Comparison of ENCODE assay signal across 8 mouse cellular contexts in the genomic region with DNA sequence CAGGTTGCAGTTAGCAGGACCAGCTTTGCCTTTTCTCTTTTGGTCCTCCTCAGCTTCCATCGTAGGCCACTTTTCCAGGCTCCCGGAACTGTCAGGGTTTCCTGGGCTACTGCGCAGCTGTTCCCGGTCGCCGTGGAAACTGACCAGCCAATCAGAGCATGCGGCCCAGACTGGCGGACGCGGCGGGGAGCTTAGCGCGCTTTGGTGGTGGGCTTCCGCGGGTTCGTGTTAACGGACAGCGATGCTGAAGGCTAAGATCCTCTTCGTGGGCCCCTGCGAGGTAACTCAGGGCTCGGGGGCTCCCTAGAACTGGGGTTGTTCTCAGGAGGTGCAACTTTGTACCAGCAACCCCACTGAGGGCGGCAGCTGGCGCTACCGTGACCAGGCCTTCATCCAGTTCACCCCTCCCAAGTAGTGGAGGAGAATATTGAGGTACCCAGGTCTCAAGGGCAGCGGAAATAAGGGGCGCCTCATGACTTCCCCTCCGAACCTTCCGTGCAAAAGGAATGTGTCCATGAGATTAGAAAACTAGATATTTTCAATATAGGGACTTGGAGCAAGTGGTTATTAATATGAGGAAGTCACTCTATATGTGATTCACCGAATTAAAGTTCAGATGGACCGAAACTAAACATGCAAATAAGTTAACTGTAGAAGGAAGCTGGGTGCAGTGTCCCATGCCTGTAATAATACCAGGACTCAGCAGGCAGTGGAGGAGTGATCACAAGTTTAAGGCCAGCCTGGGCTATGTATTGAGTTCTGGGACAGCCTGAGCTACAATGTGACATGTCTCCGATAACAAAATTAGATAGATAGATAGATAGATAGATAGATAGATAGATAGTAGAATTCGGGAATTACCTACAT. TPM values are rescaled to one million over a fixed set of nuclear protein-coding genes. Genes with fewer than 3 reads are reported as not detected.
DNase-seq lines count a peak whose midpoint lies in the region; ATAC-seq and TF ChIP-seq lines count a peak whose summit lies in the region.

TSS of gene Ift22 (plus strand) at position 160 of the 867 bp plus-strand sequence.

- 9% methylated on average over 32 of the region's 32 CpGs for WGBS in embryonic facial prominence, embryonic 14.5 days
- WGBS in heart, embryonic 11.5 days (ENCODE audit: insufficient replicate concordance): 9% methylated on average over 32 of the region's 32 CpGs
- 9% methylated on average over 32 of the region's 32 CpGs for WGBS in kidney, embryonic 16.5 days
- WGBS in liver, adult 2 months: 9% methylated on average over 32 of the region's 32 CpGs

- no peak within 1 kb of the TSS for H3K27ac ChIP-seq in embryonic facial prominence, embryonic 14.5 days (replicated peaks; ENCODE audit: low read depth, low read length)
- H3K27ac ChIP-seq in heart, embryonic 11.5 days (ENCODE audit: low read depth, low read length): no peak within 1 kb of the TSS
- peak within 1 kb of the TSS; percentile 24; the same call in 1 of the 2 replicates for H3K27ac ChIP-seq in kidney, embryonic 16.5 days (ENCODE audit: low read length)
- H3K27ac ChIP-seq in liver, adult 2 months (replicated peaks; ENCODE audit: insufficient read depth, low read depth, low read length): no peak within 1 kb of the TSS

- H3K27me3 ChIP-seq in embryonic facial prominence, embryonic 14.5 days (replicated peaks; ENCODE audit: control insufficient read depth, insufficient read depth, low read length): no peaks in the 10 kb centered on the region
- H3K27me3 ChIP-seq in heart, embryonic 11.5 days (ENCODE audit: control insufficient read depth, insufficient read depth, low read length): no peaks in the 10 kb centered on the region
- no peaks in the 10 kb centered on the region for H3K27me3 ChIP-seq in kidney, embryonic 16.5 days (ENCODE audit: insufficient read depth, low read length)
- H3K27me3 ChIP-seq in liver, adult 2 months (ENCODE audit: control insufficient read depth, insufficient read depth, low read length): no peaks in the 10 kb centered on the region
- H3K27me3 ChIP-seq in myocyte (ENCODE audit: control insufficient read depth, insufficient read depth, insufficient read length): no peaks in the 10 kb centered on the region
- H3K27me3 ChIP-seq in splenic B cell, adult 2 months (ENCODE audit: control insufficient read depth, insufficient read depth, low read length, poor library complexity, severe bottlenecking): no peaks in the 10 kb centered on the region

- H3K9ac ChIP-seq in embryonic facial prominence, embryonic 14.5 days (ENCODE audit: low read depth, low read length): peak within 1 kb of the TSS; percentile 66
- peak within 1 kb of the TSS; percentile 62 for H3K9ac ChIP-seq in heart, embryonic 11.5 days (ENCODE audit: low read depth, low read length)
- H3K9ac ChIP-seq in kidney, embryonic 16.5 days (replicated peaks; ENCODE audit: low read length): peak within 1 kb of the TSS; percentile 77
- peak within 1 kb of the TSS; percentile 79 for H3K9ac ChIP-seq in liver, adult 2 months (ENCODE audit: low read depth, low read length)

- H3K4me3 ChIP-seq in embryonic facial prominence, embryonic 14.5 days (ENCODE audit: low read depth, low read length): peak within 1 kb of the TSS; percentile 65
- H3K4me3 ChIP-seq in heart, embryonic 11.5 days (ENCODE audit: low read depth, low read length): peak within 1 kb of the TSS; percentile 62
- peak within 1 kb of the TSS; percentile 90 for H3K4me3 ChIP-seq in kidney, embryonic 16.5 days (ENCODE audit: low read length)
- H3K4me3 ChIP-seq in liver, adult 2 months (ENCODE audit: insufficient read depth, low read depth, low read length): peak within 1 kb of the TSS; percentile 91
- H3K4me3 ChIP-seq in myocyte: peak within 1 kb of the TSS; percentile 44

- peaks cover 21% of the 10 kb centered on the region for H3K36me3 ChIP-seq in embryonic facial prominence, embryonic 14.5 days (ENCODE audit: control insufficient read depth, insufficient read depth, low read length)
- H3K36me3 ChIP-seq in heart, embryonic 11.5 days (ENCODE audit: control insufficient read depth, insufficient read depth, low read length): peaks cover 5% of the 10 kb centered on the region
- H3K36me3 ChIP-seq in kidney, embryonic 16.5 days (ENCODE audit: insufficient read depth, low read length): peaks cover 11% of the 10 kb centered on the region
- H3K36me3 ChIP-seq in liver, adult 2 months (ENCODE audit: control insufficient read depth, insufficient read depth, low read length): no peaks in the 10 kb centered on the region; the same call in 1 of the 2 replicates
- peaks cover 3% of the 10 kb centered on the region for H3K36me3 ChIP-seq in myocyte (ENCODE audit: control insufficient read depth, insufficient read depth)
- H3K36me3 ChIP-seq in splenic B cell, adult 2 months (ENCODE audit: control insufficient read depth, insufficient read depth, low read length, poor library complexity, severe bottlenecking): peaks cover 2% of the 10 kb centered on the region

- no peaks in the 10 kb centered on the region for H3K79me2 ChIP-seq in liver, adult 2 months (ENCODE audit: control insufficient read depth, insufficient read depth, low read length)
- no peaks in the 10 kb centered on the region for H3K79me2 ChIP-seq in myocyte (ENCODE audit: control insufficient read depth, insufficient read depth)

- peak within 1 kb of the TSS; percentile 14 for H3ac ChIP-seq in myocyte (ENCODE audit: control insufficient read depth, insufficient read length)

- peak within 1 kb of the TSS; percentile 71 for H3K4me2 ChIP-seq in embryonic facial prominence, embryonic 14.5 days (ENCODE audit: low read depth, low read length)
- H3K4me2 ChIP-seq in heart, embryonic 11.5 days: peak within 1 kb of the TSS; percentile 76
- peak within 1 kb of the TSS; percentile 73 for H3K4me2 ChIP-seq in kidney, embryonic 16.5 days (replicated peaks; ENCODE audit: low read depth, low read length)
- peak within 1 kb of the TSS; percentile 83 for H3K4me2 ChIP-seq in myocyte (ENCODE audit: low read depth)

- peaks cover 4% of the 10 kb centered on the region; the same call in 1 of the 2 replicates for H3K4me1 ChIP-seq in embryonic facial prominence, embryonic 14.5 days (ENCODE audit: control insufficient read depth, insufficient read depth, low read length)
- H3K4me1 ChIP-seq in heart, embryonic 11.5 days (ENCODE audit: control insufficient read depth, insufficient read depth, low read length): no peaks in the 10 kb centered on the region; the same call in 1 of the 2 replicates
- peaks cover 13% of the 10 kb centered on the region for H3K4me1 ChIP-seq in kidney, embryonic 16.5 days (ENCODE audit: insufficient read depth, low read length)
- peaks cover 2% of the 10 kb centered on the region; the same call in 1 of the 2 replicates for H3K4me1 ChIP-seq in liver, adult 2 months (ENCODE audit: control insufficient read depth, insufficient read depth, low read length)

- no peak for TF ChIP-seq POLR2A in liver, adult 2 months (IDR thresholded peaks at IDR 0.05; ENCODE audit: extremely low read depth, insufficient read depth, low read length)
- TF ChIP-seq POLR2A in myocyte (IDR thresholded peaks at IDR 0.05; ENCODE audit: insufficient read length, low read depth): no peak

- no peak for TF ChIP-seq CTCF in liver, adult 2 months (IDR thresholded peaks at IDR 0.05; ENCODE audit: low read depth, low read length)

- H3K9me3 ChIP-seq in embryonic facial prominence, embryonic 14.5 days (ENCODE audit: control insufficient read depth, low read length): no peaks in the 10 kb centered on the region
- H3K9me3 ChIP-seq in heart, embryonic 11.5 days (replicated peaks; ENCODE audit: control insufficient read depth, low read length): no peaks in the 10 kb centered on the region
- H3K9me3 ChIP-seq in kidney, embryonic 16.5 days (ENCODE audit: low read length): peaks cover 4% of the 10 kb centered on the region; the same call in 1 of the 2 replicates

- ATAC-seq in embryonic facial prominence, embryonic 14.5 days (ENCODE audit: low read depth): peak; percentile 98
- ATAC-seq in heart, embryonic 11.5 days (replicated peaks; ENCODE audit: insufficient number of reproducible peaks, low FRiP score, low TSS enrichment): peak; percentile 86
- ATAC-seq in kidney, embryonic 16.5 days (ENCODE audit: low FRiP score, low TSS enrichment): peak; percentile 97

- peak; percentile 96 for DNase-seq in 3T3-L1 (ENCODE audit: low read depth, low spot score)
- peak; percentile 96 for DNase-seq in adrenal gland, postnatal 36 days
- peak; percentile 95 for DNase-seq in embryonic facial prominence, embryonic 14.5 days (ENCODE audit: low spot score)
- DNase-seq in liver, adult 2 months (ENCODE audit: extremely low read depth, low read depth, low spot score): peak; percentile 82
- DNase-seq in splenic B cell, adult 2 months (ENCODE audit: low read depth, low spot score): peak; percentile 86

TF ChIP-seq in myocyte, 11 proteins besides CTCF, POLR2A, EP300 and RAD21:
- TF ChIP-seq MAX (IDR thresholded peaks at IDR 0.05; ENCODE audit: low read depth) (no peak), TCF12 (IDR thresholded peaks at IDR 0.05; ENCODE audit: insufficient read depth, poor library complexity, severe bottlenecking) (no peak), MYOG (IDR thresholded peaks at IDR 0.05; ENCODE audit: control insufficient read depth in 1 of 3, insufficient read depth in 1 of 3, insufficient read length in 2 of 3, low read depth in 2 of 3) (peak; percentile 75 to 89 (median 88)), SRF (IDR thresholded peaks at IDR 0.05; ENCODE audit: control insufficient read depth, insufficient read length, low read depth) (no peak), REST (IDR thresholded peaks at IDR 0.05; ENCODE audit: insufficient read depth, insufficient read length) (no peak), TCF3 (IDR thresholded peaks at IDR 0.05; ENCODE audit: insufficient read length, low read depth) (no peak), USF1 (IDR thresholded peaks at IDR 0.05; ENCODE audit: low read depth) (no peak), MYOD1 (IDR thresholded peaks at IDR 0.05; ENCODE audit: control insufficient read depth in 1 of 3, insufficient read length in 2 of 3, low read depth in 2 of 3) (peak; percentile 35 to 71 (median 66))

RNA-seq across cellular contexts. Expression of gene Ift22, which starts in this region (rescaled TPM):
- total RNA-seq in adrenal gland, postnatal 36 days (2021): 10 to 100 TPM; 31.9 to 39.4 TPM
- polyA plus RNA-seq in embryonic facial prominence, embryonic 14.5 days (2014; fragmentation: Nextera tagmentation; extraction: Ambion mirVana): 73.8 and 93.3 TPM in 2 replicates
- 41.4 and 45.5 TPM in 2 replicates for polyA plus RNA-seq in heart, embryonic 11.5 days (2014; fragmentation: Nextera tagmentation; extraction: Ambion mirVana)
- 87.8 and 88.1 TPM in 2 replicates for polyA plus RNA-seq in kidney, embryonic 16.5 days (2015; fragmentation: Nextera tagmentation; extraction: Ambion mirVana)
- total RNA-seq in liver, adult 2 months (2014; rRNA removed): 2.4 and 3.2 TPM in 2 replicates
- 3.4 and 3.8 TPM in 2 replicates for polyA plus RNA-seq in liver, adult 2 months (2012; rRNA removed)
- polyA plus RNA-seq in myocyte (2012; fragmentation: generic; extraction: Trizol): 19.6 TPM
